In the genomic region with DNA sequence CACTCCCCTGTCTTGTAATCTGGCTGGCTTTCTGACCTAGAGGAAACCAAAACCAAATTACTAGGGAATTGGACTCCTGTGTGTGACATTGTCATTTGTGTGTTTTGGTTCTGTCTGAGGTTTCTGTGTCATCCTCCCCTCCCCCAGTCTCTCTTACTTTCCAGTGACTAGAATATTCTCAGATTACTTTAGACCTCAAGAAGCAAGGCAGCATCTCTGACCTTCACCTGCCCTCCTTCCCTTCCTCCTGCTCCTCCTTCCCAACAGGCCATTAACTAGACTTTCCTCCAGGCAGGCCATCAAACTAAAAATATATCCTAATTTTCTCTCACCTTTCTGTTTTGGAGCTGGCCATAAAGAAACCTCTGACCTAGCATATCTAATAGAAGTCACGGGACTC, we compare ENCODE assay signal across 26 mouse cellular contexts. TPM values are rescaled to one million over a fixed set of nuclear protein-coding genes. Genes with fewer than 3 reads are reported as not detected.
DNase-seq lines count a peak whose midpoint lies in the region; ATAC-seq and TF ChIP-seq lines count a peak whose summit lies in the region.
"Had no signal": no experiment of that assay in that cellular context is flagged by ENCODE, and none has a peak within 500 bp of the region (broad histone marks: within the 10 kb centered on the region; RNA-seq: fewer than 3 reads in every experiment).

No protein-coding gene starts in this region.

- no peak for DNase-seq in kidney, postnatal 14 days
- peak; percentile 68 for DNase-seq in kidney, postnatal 0 days (ENCODE audit: low spot score)
- DNase-seq in kidney, adult 8-10 months: no peak
- DNase-seq in liver, embryonic 13.5 days: no peak
- no peak for DNase-seq in liver, embryonic 11.5 days (ENCODE audit: low spot score)
- peak; percentile 15 for DNase-seq in 416B (ENCODE audit: low read depth)
- no peak for DNase-seq in right cerebral cortex, postnatal 25 days
- DNase-seq: adrenal gland, adult 8-10 months; adrenal gland, postnatal 25 days; cerebellum, adult 11-12 months; cerebellum, adult 8-10 months; cerebellum, postnatal 10 days; cerebellum, postnatal 36 days; embryo, embryonic 11 days; heart, adult 18-20 months had no signal

- peak; percentile 71; the same call in 1 of the 2 replicates for ATAC-seq in kidney, embryonic 14.5 days (ENCODE audit: low FRiP score, low TSS enrichment)
- no peak for ATAC-seq in kidney, postnatal 0 days (replicated peaks; ENCODE audit: low FRiP score, low read depth)
- ATAC-seq in liver, embryonic 13.5 days (ENCODE audit: low read depth): no peak
- no peak for ATAC-seq in liver, embryonic 11.5 days (replicated peaks; ENCODE audit: low FRiP score)
- ATAC-seq: activated CD4-positive, CD25-positive, alpha-beta regulatory T cell, adult 4 months; CD4-positive, CD25-positive, alpha-beta regulatory T cell, adult 4 months; forebrain, embryonic 15.5 days had no signal

- TF ChIP-seq CTCF in kidney, postnatal 0 days (IDR thresholded peaks at IDR 0.05; ENCODE audit: low read depth): no peak

- no peak overlapping the region for H3K4me3 ChIP-seq in kidney, embryonic 14.5 days (ENCODE audit: low read length)
- no peak overlapping the region for H3K4me3 ChIP-seq in kidney, postnatal 0 days (replicated peaks; ENCODE audit: low read depth, low read length)
- no peak overlapping the region for H3K4me3 ChIP-seq in liver, embryonic 13.5 days (replicated peaks)
- H3K4me3 ChIP-seq in liver, embryonic 11.5 days (ENCODE audit: low read depth, low read length): no peak overlapping the region
- H3K4me3 ChIP-seq: embryonic facial prominence, embryonic 10.5 days; embryonic facial prominence, embryonic 13.5 days; erythroblast, embryonic 14.5 days; forebrain, embryonic 12.5 days; forebrain, embryonic 15.5 days; hindbrain, embryonic 12.5 days; hindbrain, embryonic 15.5 days had no signal

- H3K4me2 ChIP-seq in kidney, embryonic 14.5 days (replicated peaks; ENCODE audit: low read depth, low read length): no peak overlapping the region
- H3K4me2 ChIP-seq in kidney, postnatal 0 days (ENCODE audit: low read length): no peak overlapping the region
- H3K4me2 ChIP-seq in liver, embryonic 13.5 days: no peak overlapping the region
- H3K4me2 ChIP-seq in liver, embryonic 11.5 days: no peak overlapping the region
- H3K4me2 ChIP-seq: embryonic facial prominence, embryonic 13.5 days; forebrain, embryonic 12.5 days; forebrain, embryonic 15.5 days; heart, embryonic 11.5 days; hindbrain, embryonic 12.5 days; hindbrain, embryonic 15.5 days had no signal

- no peaks in the 10 kb centered on the region for H3K27me3 ChIP-seq in kidney, embryonic 14.5 days (ENCODE audit: control insufficient read depth, insufficient read depth, low read length)
- H3K27me3 ChIP-seq in kidney, postnatal 0 days (ENCODE audit: insufficient read depth, low read length): no peaks in the 10 kb centered on the region
- H3K27me3 ChIP-seq in liver, embryonic 13.5 days: no peaks in the 10 kb centered on the region
- no peaks in the 10 kb centered on the region for H3K27me3 ChIP-seq in liver, embryonic 11.5 days (replicated peaks; ENCODE audit: control insufficient read depth, insufficient read depth, low read length)
- H3K27me3 ChIP-seq: embryonic facial prominence, embryonic 13.5 days; forebrain, embryonic 12.5 days; forebrain, embryonic 15.5 days; hindbrain, embryonic 12.5 days; hindbrain, embryonic 15.5 days had no signal

- no peaks in the 10 kb centered on the region for H3K9me3 ChIP-seq in kidney, embryonic 14.5 days (ENCODE audit: control insufficient read depth, low read length)
- H3K9me3 ChIP-seq in kidney, postnatal 0 days (replicated peaks; ENCODE audit: low read length): no peaks in the 10 kb centered on the region; the same call in 1 of the 2 replicates
- H3K9me3 ChIP-seq in liver, embryonic 13.5 days (replicated peaks): no peaks in the 10 kb centered on the region
- H3K9me3 ChIP-seq in liver, embryonic 11.5 days (ENCODE audit: control insufficient read depth, low read length): no peaks in the 10 kb centered on the region
- H3K9me3 ChIP-seq: embryonic facial prominence, embryonic 10.5 days; embryonic facial prominence, embryonic 13.5 days; forebrain, embryonic 15.5 days; hindbrain, embryonic 12.5 days; hindbrain, embryonic 15.5 days had no signal

- H3K4me1 ChIP-seq in kidney, embryonic 14.5 days (ENCODE audit: control insufficient read depth, insufficient read depth, low read length): peaks cover 4% of the 10 kb centered on the region
- peaks cover 21% of the 10 kb centered on the region; the same call in 1 of the 2 replicates for H3K4me1 ChIP-seq in kidney, postnatal 0 days (replicated peaks; ENCODE audit: insufficient read depth, low read length)
- H3K4me1 ChIP-seq in liver, embryonic 13.5 days (replicated peaks): peaks cover 83% of the 10 kb centered on the region
- peaks cover 41% of the 10 kb centered on the region for H3K4me1 ChIP-seq in liver, embryonic 11.5 days (replicated peaks; ENCODE audit: control insufficient read depth, insufficient read depth, low read length)
- H3K4me1 ChIP-seq: forebrain, embryonic 15.5 days; hindbrain, embryonic 15.5 days had no signal

- 35% methylated on average over 1 of the region's 1 CpGs for WGBS in kidney, embryonic 14.5 days
- WGBS in kidney, postnatal 0 days: 57% methylated on average over 1 of the region's 1 CpGs
- WGBS in liver, embryonic 13.5 days (ENCODE audit: insufficient replicate concordance): 62% methylated on average over 1 of the region's 1 CpGs
- WGBS in liver, embryonic 11.5 days: 74% methylated on average over 1 of the region's 1 CpGs

- H3K36me3 ChIP-seq in kidney, embryonic 14.5 days (ENCODE audit: control insufficient read depth, insufficient read depth, low read length): no peaks in the 10 kb centered on the region
- H3K36me3 ChIP-seq in kidney, postnatal 0 days (ENCODE audit: insufficient read depth, low read length): 0 out of 2 replicates have a peak, but pooled peaks cover 3% of the 10 kb centered on the region
- no peaks in the 10 kb centered on the region for H3K36me3 ChIP-seq in liver, embryonic 13.5 days
- H3K36me3 ChIP-seq in liver, embryonic 11.5 days (ENCODE audit: control insufficient read depth, insufficient read depth, low read length): no peaks in the 10 kb centered on the region
- H3K36me3 ChIP-seq: embryonic facial prominence, embryonic 13.5 days; forebrain, embryonic 15.5 days; hindbrain, embryonic 15.5 days had no signal

- no peak overlapping the region for H3K9ac ChIP-seq in kidney, embryonic 14.5 days (ENCODE audit: low read depth, low read length)
- H3K9ac ChIP-seq in kidney, postnatal 0 days (ENCODE audit: low read depth, low read length): no peak overlapping the region
- H3K9ac ChIP-seq in liver, embryonic 13.5 days: no peak overlapping the region
- H3K9ac ChIP-seq in liver, embryonic 11.5 days (ENCODE audit: low read depth, low read length): no peak overlapping the region
- H3K9ac ChIP-seq: embryonic facial prominence, embryonic 13.5 days; forebrain, embryonic 12.5 days; forebrain, embryonic 15.5 days; hindbrain, embryonic 12.5 days; hindbrain, embryonic 15.5 days had no signal

- peak overlapping the region; percentile 0; the same call in 1 of the 2 replicates for H3K27ac ChIP-seq in kidney, embryonic 14.5 days (ENCODE audit: low read depth, low read length)
- no peak overlapping the region for H3K27ac ChIP-seq in kidney, postnatal 0 days
- peak overlapping the region; percentile 34; the same call in 1 of the 2 replicates for H3K27ac ChIP-seq in liver, embryonic 13.5 days
- H3K27ac ChIP-seq in liver, embryonic 11.5 days (ENCODE audit: low read depth, low read length): no peak overlapping the region
- H3K27ac ChIP-seq: embryonic facial prominence, embryonic 10.5 days; embryonic facial prominence, embryonic 13.5 days; forebrain, embryonic 12.5 days; forebrain, embryonic 15.5 days; hindbrain, embryonic 12.5 days; hindbrain, embryonic 15.5 days had no signal

RNA-seq across cellular contexts. Expression of gene Arl15, which starts 50.9 kb away (rescaled TPM):
- 16.5 and 18.2 TPM in 2 replicates for polyA plus RNA-seq in kidney, embryonic 14.5 days (2014; fragmentation: Nextera tagmentation; extraction: Ambion mirVana)
- polyA plus RNA-seq in kidney, postnatal 0 days (2015; fragmentation: Nextera tagmentation; extraction: Ambion mirVana): 10.8 and 12.6 TPM in 2 replicates
- polyA plus RNA-seq in liver, embryonic 13.5 days (2015; fragmentation: Nextera tagmentation; extraction: Ambion mirVana): 2.5 and 2.9 TPM in 2 replicates
- 8.7 and 9.1 TPM in 2 replicates for polyA plus RNA-seq in liver, embryonic 11.5 days (2014; fragmentation: Nextera tagmentation; extraction: Ambion mirVana)
- polyA plus RNA-seq: erythroblast, embryonic 14.5 days had no signal

Comparison
In these comparisons a context has a peak if more than half of its experiments do, and no peak if none do; other contexts are left out.
1. H3K27ac ChIP-seq: peak in kidney, embryonic 14.5 days (single experiment) and liver, embryonic 13.5 days (single experiment); none in kidney, postnatal 0 days (single experiment) and liver, embryonic 11.5 days (single experiment).
2. DNase-seq: peak in kidney, postnatal 0 days (single experiment) and 416B (single experiment); none in kidney, postnatal 14 days (single experiment), kidney, adult 8-10 months (0 of 2), liver, embryonic 13.5 days (single experiment), liver, embryonic 11.5 days (single experiment) and right cerebral cortex, postnatal 25 days (single experiment).